Mouse (Mus musculus) mammary gland, adult 2 months (tissue): ENCODE measurements around the gene Zfp493. TPM values are rescaled to one million over a fixed set of nuclear protein-coding genes. Genes with fewer than 3 reads are reported as not detected.

Experiments
- polyA plus RNA-seq: library from polyadenylated mRNA; depleted of rRNA; stranded (reverse); fragments of >200 nt; gene quantifications from 2 replicates; pipeline ENCODE4 v1.2.3, GENCODE M21; 2012; ENCODE audit warnings: low replicate concordance; rRNA removed

Gene Zfp493
- polyA plus RNA-seq, result 0.82 and 1.5 TPM in 2 replicates

DNA sequence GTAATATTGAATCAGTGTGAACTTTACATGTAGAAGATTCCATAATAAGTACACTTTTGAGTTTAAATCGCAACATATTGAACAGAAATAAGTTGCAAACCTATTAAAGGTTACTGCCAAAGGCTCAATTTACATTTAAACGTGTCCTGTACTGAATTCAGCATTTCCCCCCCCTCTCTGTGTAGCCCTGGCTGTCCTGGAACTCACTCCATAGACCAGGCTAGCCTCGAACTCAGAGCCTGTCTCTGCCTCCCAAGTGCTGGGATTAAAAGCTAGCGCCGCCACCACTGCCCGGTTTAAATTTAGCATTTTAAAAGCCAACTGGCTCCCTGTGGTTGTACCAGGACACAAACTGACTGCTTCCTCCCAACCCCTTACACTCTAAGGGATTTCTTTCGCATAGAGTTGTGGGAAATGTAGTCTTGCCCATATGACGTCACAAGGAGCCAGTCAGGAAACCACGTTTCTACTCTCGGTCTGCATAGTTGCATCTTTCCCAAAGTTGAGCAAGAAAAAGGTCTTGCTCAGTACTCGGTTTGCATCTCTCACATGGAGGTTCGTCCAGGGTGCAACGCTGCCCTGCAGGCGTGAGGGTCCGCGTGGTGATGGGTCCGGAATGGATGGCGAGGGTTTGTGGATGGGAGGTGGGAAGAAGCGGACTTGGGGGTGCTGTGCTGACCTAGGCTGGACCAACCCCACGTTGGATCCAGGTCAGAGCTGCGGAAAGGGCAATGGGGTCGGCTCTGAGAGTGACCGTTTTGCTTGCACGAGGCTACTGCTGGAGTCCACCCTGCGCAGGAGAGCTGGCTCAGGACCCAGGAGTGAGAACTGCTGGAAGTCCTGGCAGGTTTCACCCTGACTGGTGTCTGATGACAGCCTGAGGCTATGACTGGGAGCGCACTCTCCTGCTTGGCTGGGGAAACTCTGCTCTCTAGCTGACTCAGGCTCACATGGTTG lies at the start of gene Zfp493:
Gene Zfp493 (plus strand): TSS at position 429 of the 957 bp plus-strand sequence.

DNA sequence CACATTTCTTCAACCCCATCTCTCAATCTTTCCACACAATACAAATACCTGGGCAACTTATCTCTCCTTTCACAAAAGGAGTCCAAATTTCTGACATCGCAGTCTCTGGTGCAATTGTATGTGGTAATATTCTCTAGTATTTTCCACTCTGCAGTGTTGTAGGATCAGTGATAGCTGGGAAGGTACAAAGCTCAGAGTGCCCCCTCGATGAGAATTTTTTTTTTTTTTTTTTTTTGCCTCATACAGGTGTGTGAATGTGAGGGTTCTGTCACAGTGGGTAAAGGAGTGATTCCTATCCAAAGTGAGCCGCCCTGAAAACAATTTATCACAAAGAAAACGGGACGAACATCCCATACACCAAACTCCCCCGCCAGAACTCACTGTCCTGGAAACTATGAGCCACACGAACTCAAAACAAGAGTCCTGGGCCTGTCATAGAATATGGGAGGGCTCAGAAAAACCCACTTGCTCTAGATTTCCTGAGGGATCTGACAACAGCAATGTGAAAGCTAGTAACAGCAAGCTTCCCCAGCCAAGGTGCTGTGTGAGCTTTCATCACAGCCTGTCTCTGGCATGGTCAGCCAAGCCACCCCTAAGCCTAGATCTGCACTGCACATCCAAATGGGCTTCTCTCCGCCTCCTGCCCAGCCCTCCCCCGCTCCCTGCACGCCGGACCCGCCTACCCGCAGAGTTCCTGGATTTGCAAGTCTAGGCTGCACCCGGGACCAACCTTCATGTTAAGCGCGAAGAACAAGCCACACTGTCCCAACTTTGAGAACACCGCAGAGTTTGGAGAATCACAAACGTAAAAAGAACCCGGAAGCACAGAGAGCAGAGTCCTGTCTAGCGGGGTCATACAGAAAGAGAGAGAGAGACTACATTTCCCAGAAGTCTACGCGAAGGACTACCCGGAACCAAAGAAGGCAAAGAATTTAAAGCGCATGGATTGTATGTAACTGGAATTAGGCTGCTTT lies 24.9 kb upstream of the Zfp493 start, which contains the start of gene Zfp85:
Gene Zfp85 (minus strand): TSS at position 896 of the 974 bp plus-strand sequence.

GRCm38 (mm10) chr13:67813710-67814660 lies 34.5 kb downstream of the Zfp493 start, which contains the start of gene Zfp273:
TSS of gene Zfp273 (plus strand) at chr13:67813740.

DNA sequence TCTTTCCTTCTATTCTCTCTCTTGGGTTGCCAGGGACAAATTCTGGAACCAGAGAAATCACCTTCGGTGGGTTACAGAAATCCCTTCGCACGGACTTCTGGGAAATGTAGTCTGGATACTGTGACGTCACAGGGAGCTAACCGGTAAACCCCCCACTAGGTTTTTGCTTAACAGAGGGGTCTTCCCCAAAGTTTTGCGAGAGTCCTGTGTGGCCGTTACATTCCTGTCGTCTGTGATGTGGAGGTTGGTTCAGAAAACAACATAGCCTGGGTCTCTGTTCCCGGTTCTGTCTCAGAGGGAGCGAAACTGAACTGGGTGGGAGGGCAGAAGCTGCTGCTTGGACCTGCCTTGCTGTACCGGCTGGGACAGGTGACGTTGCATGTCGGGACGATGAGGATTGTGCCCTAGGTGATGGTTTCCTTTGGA lies 51.4 kb downstream of the Zfp493 start, which contains the start of gene Gm10037:
Gene Gm10037 (plus strand): TSS at position 196 of the 426 bp plus-strand sequence.

Other genes starting within 250 kb of the Zfp493 start
- gene Zfp748, start 225.9 kb upstream of the Zfp493 start, polyA plus RNA-seq, result 1.9 and 2.3 TPM in 2 replicates
- gene Zfp729b, start 170.0 kb upstream of the Zfp493 start, polyA plus RNA-seq, result 0.22 and 0.85 TPM in 2 replicates
- 0.17 TPM in 1 of 2 replicates, not detected in the other for gene Gm49345, start 141.9 kb upstream of the Zfp493 start, polyA plus RNA-seq
- 0.39 and 1.6 TPM in 2 replicates for gene Zfp729a, start 141.9 kb upstream of the Zfp493 start, polyA plus RNA-seq
- 3.0 and 7.4 TPM in 2 replicates for gene Zfp738, start 92.6 kb upstream of the Zfp493 start, polyA plus RNA-seq
- gene Zfp65, start 50.5 kb upstream of the Zfp493 start, polyA plus RNA-seq, result 0.47 and 1.3 TPM in 2 replicates
- 0.23 and 1.5 TPM in 2 replicates for gene Zfp85, start 24.5 kb upstream of the Zfp493 start, polyA plus RNA-seq
- 0.29 and 0.85 TPM in 2 replicates for gene Zfp273, start 34.0 kb downstream of the Zfp493 start, polyA plus RNA-seq
- 0.75 TPM in 1 of 2 replicates, not detected in the other for gene Gm10037, start 51.4 kb downstream of the Zfp493 start, polyA plus RNA-seq
- gene BC048507, start 83.6 kb downstream of the Zfp493 start, polyA plus RNA-seq, result not detected in 2 replicates